Mouse (Mus musculus) bone marrow macrophage, adult 2 months (primary cell): Measurements from ENCODE around the gene Tgfbr1.

Experiments
- CTCF ChIP-seq: IDR thresholded peaks from 2 replicates; pipeline ENCODE4 v1.5.1; 2012; ENCODE audit warnings: low read depth, mild to moderate bottlenecking, low read length, moderate library complexity
- POLR2A ChIP-seq: IDR thresholded peaks from 2 replicates; pipeline ENCODE4 v1.6.1; 2012; ENCODE audit warnings: mild to moderate bottlenecking, low read depth, low read length, borderline replicate concordance

GRCm38 (mm10) chr4:47417871-47418270 is 64.8 kb downstream of the Tgfbr1 start:
- TF ChIP-seq CTCF (no peak), POLR2A (no peak)
